Mouse (Mus musculus) testis, adult 2 months (tissue): ENCODE measurements at regions not wholly inside any gene's neighbourhood (a gene's known extent, or its start where the extent isn't known, plus 50 kb on each side); places are given as distances from the start of the nearest gene placed in this dataset.

Source experiments
- H3K27ac ChIP-seq: fragments of 200-500 bp; 2 replicates; pipeline ENCODE4 v1.5.1; 2012; ENCODE audit warnings: low read depth, low read length; ENCODE audit not compliant: control insufficient read depth, insufficient read depth
- H3K27me3 ChIP-seq: fragments of 200-500 bp; 2 replicates; pipeline ENCODE4 v1.6.1; 2012; ENCODE audit warnings: mild to moderate bottlenecking, low read length, moderate library complexity; ENCODE audit not compliant: control insufficient read depth, insufficient read depth
- H3K36me3 ChIP-seq: fragments of 200-500 bp; 2 replicates; pipeline ENCODE4 v1.6.1; 2012; ENCODE audit warnings: mild to moderate bottlenecking, low read length; ENCODE audit not compliant: control insufficient read depth, insufficient read depth
- H3K4me1 ChIP-seq: fragments of 200-500 bp; 2 replicates; pipeline ENCODE4 v1.6.1; 2012; ENCODE audit warnings: low read length; ENCODE audit not compliant: control insufficient read depth, insufficient read depth
- H3K4me3 ChIP-seq: fragments of 200-500 bp; 2 replicates; pipeline ENCODE4 v1.5.1; 2012; ENCODE audit warnings: low read depth, mild to moderate bottlenecking, low read length, moderate library complexity, mixed read lengths; ENCODE audit not compliant: control insufficient read depth
- CTCF ChIP-seq: fragments of 200-500 bp; IDR thresholded peaks from 2 replicates; pipeline ENCODE4 v1.5.1; 2012; ENCODE audit warnings: low read depth, mild to moderate bottlenecking, inconsistent platforms, low read length, moderate library complexity; ENCODE audit not compliant: control insufficient read depth, insufficient read depth, insufficient replicate concordance
- POLR2A ChIP-seq: fragments of 200-500 bp; IDR thresholded peaks from 2 replicates; pipeline ENCODE4 v1.6.1; 2012; ENCODE audit warnings: low read depth, mild to moderate bottlenecking, inconsistent platforms, low read length, moderate library complexity; ENCODE audit not compliant: control insufficient read depth

DNA sequence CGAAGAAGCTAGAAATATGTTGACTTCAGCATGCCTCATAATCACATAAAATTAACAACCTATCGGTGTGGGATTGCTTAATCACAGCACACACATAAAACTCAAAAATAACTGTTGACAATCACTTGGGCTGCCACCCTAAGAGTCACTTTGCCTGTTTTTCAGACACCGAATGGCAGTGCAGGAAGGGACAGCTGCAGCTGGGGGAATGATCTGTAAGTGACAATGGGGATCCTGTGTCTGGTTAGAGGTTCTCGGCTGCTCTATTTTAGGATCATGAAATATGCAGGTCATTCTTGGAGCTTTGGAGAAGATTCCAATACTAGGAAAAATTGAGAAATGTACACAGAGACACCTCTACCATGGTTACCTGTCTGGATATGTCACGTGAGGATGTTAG lies 54.4 kb upstream of the Tcf12 start:
- Histone ChIP-seq H3K36me3 (no peaks in the 10 kb centered on the region), H3K27me3 (no peaks in the 10 kb centered on the region), H3K4me1 (peaks cover 4% of the 10 kb centered on the region; the same call in 1 of the 2 replicates), H3K4me3 (no peak overlapping the region), H3K27ac (no peak overlapping the region)
- TF ChIP-seq POLR2A, result no peak
- TF ChIP-seq CTCF, result no peak

DNA sequence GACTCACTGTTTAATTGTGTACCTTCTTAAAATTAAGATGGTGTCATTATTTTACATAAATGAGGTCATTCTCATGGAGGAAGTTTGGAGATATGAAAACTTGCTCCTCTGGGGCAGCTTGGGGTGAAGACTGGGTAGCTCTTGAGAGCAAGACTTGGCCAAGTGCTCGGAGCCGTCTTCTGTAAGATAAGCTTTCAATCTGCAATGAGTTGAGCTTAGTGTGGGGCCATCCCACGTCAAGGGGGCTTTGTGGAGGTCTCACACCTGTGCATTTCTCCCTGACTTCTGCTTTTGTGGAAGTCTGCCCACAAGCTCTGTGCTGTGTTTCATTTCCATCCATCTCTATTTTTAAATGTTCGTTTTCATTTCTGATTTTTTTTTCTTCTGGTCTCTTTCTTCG lies 54.9 kb upstream of the Tcf12 start:
- Histone ChIP-seq H3K27ac (no peak overlapping the region), H3K27me3 (no peaks in the 10 kb centered on the region), H3K4me1 (peaks cover 4% of the 10 kb centered on the region; the same call in 1 of the 2 replicates), H3K4me3 (no peak overlapping the region), H3K36me3 (no peaks in the 10 kb centered on the region)
- no peak for TF ChIP-seq CTCF
- no peak for TF ChIP-seq POLR2A

DNA sequence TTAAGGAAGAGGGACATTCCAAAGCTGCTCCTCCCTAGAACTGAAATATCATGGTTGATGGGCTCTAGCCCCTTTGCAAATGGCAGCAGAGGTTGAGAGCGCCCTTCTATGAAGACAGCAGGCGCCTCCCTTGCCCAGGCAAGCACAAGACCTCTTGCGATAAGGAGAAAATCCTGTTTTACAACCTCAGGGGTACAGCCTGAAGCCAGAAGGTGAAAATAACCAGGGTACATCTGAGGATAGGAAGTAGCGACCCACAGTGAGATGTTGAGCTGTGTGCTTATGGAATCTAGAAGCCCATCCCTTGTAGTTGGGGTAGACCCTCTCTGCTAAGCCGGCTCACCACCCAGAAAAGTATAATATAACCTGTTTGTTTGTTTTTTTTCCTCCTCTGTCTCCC lies 57.6 kb upstream of the Tcf12 start:
- Histone ChIP-seq H3K36me3 (no peaks in the 10 kb centered on the region), H3K27me3 (no peaks in the 10 kb centered on the region), H3K4me1 (peaks cover 4% of the 10 kb centered on the region; the same call in 1 of the 2 replicates), H3K4me3 (no peak overlapping the region), H3K27ac (no peak overlapping the region)
- TF ChIP-seq POLR2A (no peak), CTCF (no peak)

DNA sequence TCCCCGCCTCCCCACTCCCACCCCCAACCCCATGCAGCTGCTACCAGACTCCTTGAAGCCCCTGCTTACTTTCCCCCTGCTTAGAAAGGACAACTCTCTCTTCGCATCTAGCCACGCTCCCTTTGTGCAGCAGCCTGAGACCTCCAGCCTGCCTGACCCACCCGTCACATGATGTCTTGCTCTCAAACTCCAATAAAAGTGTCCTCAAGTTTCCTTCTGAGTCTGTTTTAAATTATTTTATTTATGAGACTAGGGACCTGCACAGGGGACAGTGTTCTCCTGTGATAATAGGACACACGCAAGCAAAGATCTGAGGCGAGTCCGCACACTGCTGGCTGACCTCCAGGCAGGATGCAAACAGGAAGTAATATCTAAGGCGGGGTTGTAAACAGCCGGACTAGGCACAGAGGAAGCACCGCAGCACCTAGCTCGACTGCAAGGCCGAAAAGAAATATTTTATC lies 58.1 kb upstream of the Tcf12 start:
- Histone ChIP-seq H3K4me3 (peak overlapping the region; percentile 48), H3K27me3 (no peaks in the 10 kb centered on the region), H3K36me3 (no peaks in the 10 kb centered on the region), H3K4me1 (peaks cover 4% of the 10 kb centered on the region; the same call in 1 of the 2 replicates), H3K27ac (no peak overlapping the region)
- TF ChIP-seq CTCF (no peak), POLR2A (no peak)

DNA sequence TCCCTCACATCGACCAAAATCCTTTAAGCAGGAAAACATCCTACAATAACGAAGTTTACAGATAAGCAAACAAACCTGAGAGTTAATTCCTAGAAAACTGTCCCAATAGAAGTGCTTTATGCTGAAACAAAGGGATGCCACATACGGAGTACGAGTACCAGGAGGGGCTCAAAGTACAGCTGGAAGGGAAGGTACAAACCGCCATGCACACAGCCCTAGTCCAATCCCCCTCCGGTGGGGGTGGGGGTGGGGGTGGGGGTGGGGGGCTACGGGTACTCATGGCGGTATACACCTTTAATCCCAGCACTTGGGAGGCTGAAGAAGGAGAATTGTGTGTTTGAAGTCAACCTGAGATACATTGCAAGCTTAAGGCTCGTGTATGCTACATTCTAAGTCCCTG lies 58.6 kb upstream of the Tcf12 start:
- no peak for TF ChIP-seq CTCF
- TF ChIP-seq POLR2A, result no peak
- Histone ChIP-seq H3K4me1 (peaks cover 4% of the 10 kb centered on the region; the same call in 1 of the 2 replicates), H3K27me3 (no peaks in the 10 kb centered on the region), H3K36me3 (no peaks in the 10 kb centered on the region), H3K27ac (no peak overlapping the region), H3K4me3 (peak overlapping the region; percentile 48; the same call in 1 of the 2 replicates)

DNA sequence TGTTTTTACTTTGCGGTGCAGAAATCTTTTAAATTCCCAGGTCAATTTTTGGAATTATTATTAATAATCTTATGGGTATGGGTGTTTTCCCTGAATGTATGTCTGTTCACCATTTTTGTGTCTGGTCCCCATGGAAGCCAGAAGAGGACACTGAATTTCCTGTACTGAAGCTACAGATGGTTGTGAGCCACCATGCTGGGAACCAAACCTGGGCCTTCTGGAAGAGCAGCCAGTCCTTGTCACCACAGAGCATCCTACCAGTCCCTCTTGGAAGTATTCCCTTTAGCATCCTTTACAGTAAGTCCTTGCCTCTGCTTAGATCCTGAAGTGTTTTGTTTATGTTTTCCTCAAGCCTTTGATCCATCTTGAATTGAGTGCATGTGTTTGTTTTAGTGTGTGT lies 60.7 kb upstream of the Tcf12 start:
- Histone ChIP-seq H3K4me1 (peaks cover 4% of the 10 kb centered on the region; the same call in 1 of the 2 replicates), H3K27me3 (no peaks in the 10 kb centered on the region), H3K36me3 (no peaks in the 10 kb centered on the region), H3K4me3 (no peak overlapping the region), H3K27ac (no peak overlapping the region)
- TF ChIP-seq POLR2A, result no peak
- no peak for TF ChIP-seq CTCF

DNA sequence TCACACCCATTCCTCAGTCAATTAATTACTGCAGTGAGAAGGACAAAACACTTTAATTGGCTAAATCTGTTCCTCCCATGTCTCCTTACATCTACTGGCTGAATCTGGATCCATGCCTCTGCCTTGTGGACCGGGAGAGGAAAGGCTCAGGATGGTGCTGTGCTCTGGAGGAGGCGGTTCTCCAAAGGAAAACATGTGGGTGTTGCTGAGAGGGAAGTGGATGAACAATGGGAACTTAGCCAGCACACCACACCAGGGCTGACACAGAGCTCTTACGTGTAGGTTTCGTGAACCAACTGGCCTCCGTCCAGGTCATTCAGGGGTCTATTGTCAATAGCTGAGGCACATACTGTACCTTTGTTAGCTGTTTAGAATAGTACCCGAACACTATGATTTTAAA lies 69.3 kb upstream of the Tcf12 start:
- Histone ChIP-seq H3K4me1 (no peaks in the 10 kb centered on the region), H3K4me3 (no peak overlapping the region), H3K36me3 (no peaks in the 10 kb centered on the region), H3K27ac (no peak overlapping the region), H3K27me3 (no peaks in the 10 kb centered on the region)
- TF ChIP-seq CTCF, result no peak
- TF ChIP-seq POLR2A, result no peak

DNA sequence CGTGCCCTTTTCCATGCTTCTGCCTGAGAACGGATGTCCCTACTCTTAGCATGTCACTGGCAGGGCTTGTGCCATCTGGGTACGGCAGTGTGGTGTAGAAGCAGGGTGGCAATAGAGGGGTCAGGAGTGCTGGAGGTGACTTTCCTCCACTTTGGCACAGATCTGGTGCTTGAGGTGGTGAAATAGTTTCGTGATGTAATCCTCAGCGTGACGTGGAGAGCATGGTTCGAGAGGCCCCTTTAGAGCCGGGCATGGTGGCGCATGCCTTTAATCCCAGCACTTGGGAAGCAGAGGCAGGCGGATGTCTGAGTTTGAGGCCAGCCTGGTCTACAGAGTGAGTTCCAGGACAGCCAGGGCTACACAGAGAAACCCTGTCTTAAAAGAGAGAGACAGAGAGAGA lies 71.7 kb upstream of the Tcf12 start:
- no peaks in the 10 kb centered on the region for H3K27me3 ChIP-seq
- no peak overlapping the region for H3K4me3 ChIP-seq
- TF ChIP-seq CTCF, result no peak
- TF ChIP-seq POLR2A, result no peak
- no peaks in the 10 kb centered on the region for H3K36me3 ChIP-seq
- H3K27ac ChIP-seq, result no peak overlapping the region
- no peaks in the 10 kb centered on the region for H3K4me1 ChIP-seq
